Mouse (Mus musculus) layer of hippocampus, postnatal 10 days (tissue): ENCODE measurements around the gene Acrbp. TPM values are rescaled to one million over a fixed set of nuclear protein-coding genes. Genes with fewer than 3 reads are reported as not detected.

Source experiments
- DNase-seq, 2 experiments: peaks; one replicate each; pipeline ENCODE4 v3.0.0; 2021; ENCODE audit warnings: low spot score in 2 of 2
- total RNA-seq, 2 experiments: library from RNA; stranded (reverse); gene quantifications; 2 replicates each; pipeline ENCODE4 v1.2.3; 2021

The Acrbp gene
- total RNA-seq, 2 experiments from 2014 or later, result 7.0 to 9.2 TPM

DNA sequence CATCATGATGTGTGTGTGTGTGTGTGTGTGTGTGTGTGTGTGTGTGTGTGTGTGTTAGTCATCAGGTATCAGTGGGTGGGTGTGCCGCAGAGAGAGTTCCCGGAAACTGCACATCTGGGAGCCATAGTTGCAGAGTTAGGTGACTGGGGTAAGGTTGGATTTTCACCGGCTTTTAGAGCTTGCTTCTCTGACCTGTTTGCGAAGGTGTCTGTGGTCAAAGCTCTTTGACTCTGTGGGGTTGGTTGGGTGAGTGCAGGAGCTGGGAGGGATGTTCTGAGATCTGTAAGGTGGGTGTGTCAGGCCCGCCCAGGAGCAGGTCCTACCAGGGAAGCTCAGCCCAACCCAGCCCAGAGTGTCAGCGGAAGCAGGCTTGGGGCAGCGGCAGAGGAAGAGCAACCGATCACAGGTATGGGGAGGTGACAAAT is 18.1 kb downstream of the Acrbp start, which contains the start of gene Lpar5:
Gene Lpar5 (plus strand): TSS at position 350 of the 425 bp plus-strand sequence.
- no peak for DNase-seq

DNA sequence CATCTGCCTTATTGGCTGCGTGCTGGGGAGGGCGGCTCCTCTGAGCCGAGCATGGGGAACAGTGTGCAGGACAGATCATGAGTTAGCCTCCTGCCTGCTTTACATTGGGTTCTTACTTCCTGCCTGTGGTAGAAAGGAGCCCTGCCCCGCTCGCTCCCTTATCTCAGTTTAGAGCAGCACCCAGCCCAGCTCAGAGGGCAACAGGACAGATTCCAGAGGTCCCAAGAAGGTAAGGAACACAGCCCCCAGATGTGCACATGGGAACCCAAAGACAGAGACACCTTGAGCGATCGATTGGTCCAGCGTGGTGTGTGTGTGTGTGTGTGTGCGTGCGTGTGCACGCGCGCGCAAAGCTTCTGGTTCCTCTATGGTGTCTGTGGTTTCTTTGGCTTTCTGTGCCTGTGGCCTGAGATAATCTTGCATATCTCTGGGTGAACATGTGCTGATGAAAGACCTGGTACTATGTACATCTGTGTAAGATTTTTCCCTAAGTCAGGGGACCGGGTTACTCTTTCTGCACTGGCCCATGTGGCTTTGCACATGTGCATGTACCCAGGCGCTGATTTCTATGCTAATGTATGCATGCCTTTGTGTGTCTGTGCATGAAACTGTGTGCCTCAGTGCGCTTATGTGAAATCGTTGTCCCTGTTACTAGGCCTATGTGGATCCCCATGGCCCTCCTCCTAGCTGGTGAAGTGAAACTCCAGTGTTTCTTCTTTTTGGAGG is 21.8 kb downstream of the Acrbp start:
- DNase-seq, result no peak

DNA sequence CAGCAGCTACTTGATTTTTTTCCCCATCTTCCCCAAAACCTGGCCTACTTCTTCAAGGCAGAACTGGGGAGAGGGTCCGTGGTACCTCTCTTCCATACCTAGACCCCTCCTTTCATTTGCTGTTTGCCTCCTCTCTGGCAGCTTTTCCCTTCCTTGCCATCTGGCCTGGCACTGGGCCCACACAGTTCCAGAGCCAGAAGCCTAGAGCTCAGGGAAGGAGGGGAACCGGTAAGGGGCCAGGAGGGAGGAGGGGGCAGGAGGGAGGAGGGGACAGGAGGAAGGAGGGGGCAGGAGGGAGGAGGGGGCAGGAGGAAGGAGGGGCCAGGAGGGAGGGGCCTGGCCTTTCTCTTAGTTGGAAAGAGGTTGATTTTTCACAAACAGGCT is 22.4 kb downstream of the Acrbp start:
- DNase-seq, result peak; percentile 73 to 77

- DNase-seq, result no peak
Observed at GRCm38 (mm10) chr6:125073825-125074224, 24.3 kb downstream of the Acrbp start.

- DNase-seq, result no peak
Observed at GRCm38 (mm10) chr6:125081394-125081793, 31.9 kb downstream of the Acrbp start.

GRCm38 (mm10) chr6:125081797-125082560 is 32.5 kb downstream of the Acrbp start:
- peak; percentile 91 to 92 for DNase-seq

DNA sequence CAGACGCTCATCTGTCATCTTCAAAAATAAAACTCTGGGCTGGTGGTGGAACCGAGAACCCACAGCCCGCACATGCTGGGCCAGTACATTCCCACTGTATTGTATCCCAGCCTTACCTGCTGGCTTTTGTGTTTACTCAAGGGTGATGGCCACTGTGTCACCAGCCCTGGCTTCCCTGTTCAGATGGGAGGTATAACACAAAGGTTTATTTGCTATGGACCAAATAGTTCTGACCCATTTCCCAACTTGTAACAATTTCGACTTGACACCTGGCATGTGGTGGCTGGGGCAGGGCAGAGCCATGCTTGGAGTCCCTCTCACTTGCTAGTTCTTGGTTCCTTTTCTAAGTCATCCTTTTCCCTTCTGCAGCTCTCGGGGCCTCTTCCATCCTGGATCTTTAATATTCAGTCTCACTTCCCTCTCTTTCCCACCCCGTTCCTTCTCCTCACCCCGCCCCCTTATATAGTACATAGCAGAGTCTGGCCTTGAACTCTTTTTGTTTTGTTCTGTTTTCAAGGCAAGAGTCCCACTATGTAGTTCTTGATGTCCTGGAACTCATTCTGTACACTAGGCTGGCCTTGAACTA is 33.4 kb downstream of the Acrbp start:
- DNase-seq, result no peak

DNA sequence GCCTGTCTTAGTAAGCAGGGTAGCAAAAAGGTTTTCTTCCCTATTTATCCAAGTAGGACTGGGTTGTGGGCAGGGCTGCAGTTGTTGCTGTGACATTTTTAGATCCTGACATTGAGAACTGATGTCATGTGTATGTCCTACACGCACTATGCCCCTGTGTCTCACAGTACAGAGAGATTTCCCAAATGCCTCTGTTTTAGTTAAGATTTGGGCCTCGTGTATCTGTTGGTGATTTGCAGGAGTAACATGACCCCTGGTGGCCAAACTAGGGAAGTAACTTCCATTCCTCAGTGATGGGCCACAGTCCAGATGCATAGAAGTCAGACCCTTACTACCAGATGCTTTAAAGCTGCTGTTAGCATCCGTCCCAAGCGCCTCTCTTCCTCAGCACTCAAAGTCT is 34.9 kb downstream of the Acrbp start:
- peak; percentile 70 to 80 for DNase-seq

DNA sequence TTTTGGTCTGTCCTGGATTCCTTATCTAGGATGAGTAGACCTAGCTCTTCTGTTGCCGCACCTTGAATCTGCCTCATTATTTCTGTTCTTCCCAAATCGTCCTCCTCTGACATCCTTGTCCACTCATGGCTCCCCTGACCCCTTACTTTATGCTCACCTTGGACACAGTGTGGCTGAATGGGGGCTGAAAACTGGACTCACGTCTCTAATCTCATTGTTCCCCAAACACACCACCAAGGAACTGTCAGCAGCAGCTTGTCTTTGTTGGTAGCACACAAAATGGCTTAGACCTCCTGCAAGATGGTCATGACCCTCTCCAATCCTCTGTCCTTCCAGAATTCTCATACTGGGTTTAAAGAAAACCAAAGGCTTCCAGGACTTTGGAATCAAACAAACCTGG is 38.4 kb downstream of the Acrbp start:
- no peak for DNase-seq

DNA sequence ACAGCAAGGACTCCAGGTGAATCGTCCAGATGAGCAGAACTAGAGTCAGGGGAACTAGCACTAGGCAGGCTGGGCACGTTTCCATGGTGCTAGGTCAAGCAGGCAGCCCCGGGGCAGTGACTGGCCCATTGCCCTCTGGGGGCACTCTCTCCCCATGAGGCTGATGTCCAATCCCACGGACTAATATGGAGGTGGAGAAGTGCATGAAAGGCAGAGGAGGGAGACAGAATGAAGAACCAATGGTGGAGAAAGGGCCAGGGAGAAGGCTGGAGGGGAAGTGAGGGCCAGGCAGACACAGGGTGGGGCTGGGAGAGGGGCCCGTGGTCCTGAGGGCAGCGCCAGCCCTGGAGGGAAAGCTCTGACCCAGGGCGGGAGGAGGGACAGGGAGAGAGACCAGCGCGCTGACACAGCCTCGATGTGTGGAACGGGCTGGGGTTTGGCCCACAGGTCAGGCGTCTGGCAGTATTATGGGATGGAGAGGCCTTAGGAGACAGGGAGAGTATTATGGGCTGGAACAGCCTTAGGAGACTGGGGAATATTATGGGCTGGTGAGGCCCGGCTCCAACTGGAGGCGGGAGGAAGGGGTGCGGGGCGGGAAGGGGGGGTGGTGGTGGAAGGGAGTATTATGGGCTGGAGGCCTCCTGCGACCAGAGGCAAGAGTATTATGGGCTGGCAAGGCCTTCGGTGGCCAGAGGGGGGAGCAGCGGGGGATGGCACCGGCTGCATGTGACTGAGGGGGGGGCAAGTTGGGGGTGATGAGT is 39.3 kb downstream of the Acrbp start:
- DNase-seq, result peak; percentile 74 to 84

GRCm38 (mm10) chr6:125089521-125090321 is 40.2 kb downstream of the Acrbp start:
- peak; percentile 80 to 86 for DNase-seq

- DNase-seq, result no peak
Observed at GRCm38 (mm10) chr6:125090341-125091085, 41.0 kb downstream of the Acrbp start.

DNA sequence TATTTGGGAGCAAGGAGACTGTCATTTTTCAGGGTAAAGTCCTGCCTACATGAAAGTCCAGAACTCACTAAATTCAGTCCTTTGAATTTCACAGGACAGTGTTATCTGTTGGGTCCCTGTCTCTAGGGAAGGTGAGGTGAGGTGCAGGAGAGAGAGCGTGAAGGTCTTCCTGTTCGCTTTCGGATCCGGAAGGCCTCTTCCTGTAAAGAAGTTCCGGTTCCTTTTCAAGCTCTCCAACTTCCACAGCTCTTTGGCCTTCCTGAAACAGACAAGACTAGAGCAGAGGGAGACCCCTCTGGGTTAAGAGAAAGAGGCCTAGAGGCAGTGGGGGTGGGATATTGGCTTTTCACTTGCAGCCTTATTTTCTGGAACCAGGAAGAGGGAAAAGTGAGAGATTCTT is 42.9 kb downstream of the Acrbp start:
- DNase-seq, result no peak

DNA sequence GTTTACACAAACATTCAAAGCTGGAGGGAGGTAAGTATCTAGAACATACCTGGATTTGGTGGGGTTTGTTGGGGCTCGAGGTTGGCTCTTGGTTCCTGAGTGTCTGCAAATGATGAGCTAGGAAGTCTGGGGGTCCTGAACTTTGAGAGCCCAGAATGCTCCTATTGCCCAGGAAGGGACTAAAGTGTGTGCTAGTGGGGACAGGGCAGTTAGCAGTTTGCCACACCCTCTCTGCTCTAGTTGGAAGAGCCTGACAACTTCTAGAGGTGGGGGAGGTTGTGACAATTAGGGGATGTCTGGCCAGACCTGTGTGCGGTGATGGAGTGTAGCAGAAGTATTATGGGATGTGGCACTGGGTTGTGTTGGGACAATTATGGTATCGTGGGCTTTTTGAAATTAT is 45.4 kb downstream of the Acrbp start:
- no peak for DNase-seq

DNA sequence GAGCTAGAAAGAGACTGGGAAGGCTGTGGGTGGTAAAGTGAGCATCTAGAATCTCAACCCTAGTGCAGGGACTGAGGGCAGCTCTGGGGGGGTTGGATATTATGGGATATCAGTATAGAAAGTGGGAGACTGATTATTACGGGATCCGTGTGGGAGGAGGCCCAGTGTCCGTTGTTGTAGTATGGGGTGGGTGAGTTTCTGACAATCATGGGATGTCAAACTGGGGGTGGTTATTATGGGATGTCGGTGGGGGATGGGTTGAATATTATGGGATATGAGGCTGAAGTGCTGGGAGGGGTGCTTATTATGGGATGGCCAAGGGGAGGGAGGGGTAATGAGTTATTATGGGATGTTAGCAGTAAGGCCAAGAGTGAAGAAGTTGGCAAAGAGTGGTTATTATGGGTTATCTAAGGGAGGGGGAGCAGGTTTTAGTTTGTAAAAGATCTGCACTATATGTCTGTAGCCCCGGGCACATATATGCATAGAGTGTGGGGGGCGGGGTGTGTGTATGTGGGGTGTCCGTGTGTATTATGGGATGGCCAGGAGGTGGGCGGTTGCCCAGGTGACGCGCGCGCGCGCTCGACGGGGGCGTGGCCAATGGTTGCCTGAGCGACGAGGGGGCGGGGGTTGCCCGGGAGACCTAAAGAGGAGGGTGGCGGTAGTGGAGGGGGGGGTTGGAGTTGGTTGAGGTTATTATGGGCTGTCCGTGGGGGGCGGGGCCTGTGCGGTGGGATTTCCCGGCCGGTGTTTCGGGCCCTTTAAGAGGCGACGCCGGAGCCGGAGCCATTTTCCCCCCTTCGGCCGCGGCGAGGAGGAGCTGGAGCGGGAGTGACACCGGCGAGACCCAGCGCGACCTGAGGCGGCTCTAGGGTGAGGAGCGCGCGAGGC is 46.1 kb downstream of the Acrbp start, which contains the start of gene Chd4:
Gene Chd4 (plus strand): TSS at position 591 of the 888 bp plus-strand sequence.
- peak; percentile 96 to 98 for DNase-seq

GRCm38 (mm10) chr6:125096279-125096596 is 46.7 kb downstream of the Acrbp start:
- no peak for DNase-seq

GRCm38 (mm10) chr6:125096597-125097345 is 47.3 kb downstream of the Acrbp start:
- peak; percentile 64 to 74 for DNase-seq

DNA sequence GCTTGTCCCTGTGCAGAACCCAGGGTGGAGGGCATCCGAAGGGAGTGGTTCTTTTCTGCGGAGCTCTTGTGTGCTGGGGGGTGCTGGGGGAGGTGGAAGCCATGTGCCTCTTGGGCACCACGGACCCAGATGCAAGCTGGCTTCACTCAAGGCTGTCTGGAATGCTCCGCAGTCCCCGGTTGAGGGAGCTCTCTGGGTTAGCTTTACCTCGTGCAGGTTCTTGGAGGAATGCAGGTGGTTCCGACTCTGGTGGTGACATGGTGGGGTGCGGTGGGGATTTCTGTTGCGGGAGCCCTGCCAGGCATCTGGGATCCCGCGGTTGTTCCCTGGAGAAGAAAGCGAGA is 47.8 kb downstream of the Acrbp start:
- no peak for DNase-seq
